Mouse (Mus musculus) hindbrain, postnatal 0 days (tissue): ENCODE results near the gene Nudt16l1. TPM values are rescaled to one million over a fixed set of nuclear protein-coding genes. Genes with fewer than 3 reads are reported as not detected.

Experiments used
- ATAC-seq: fragments of 200-750 bp; cut with Nextera tagmentation; 2 replicates; pipeline ENCODE4 v1.8.0; 2017; ENCODE audit warnings: mild to moderate bottlenecking, moderate TSS enrichment, moderate library complexity
- DNase-seq: peaks from one replicate; pipeline ENCODE4 v3.0.0-alpha.2; 2015; ENCODE audit warnings: low spot score
- H3K27ac ChIP-seq: fragments of 300-500 bp; sonication (generic); 2 replicates; pipeline ENCODE4 v1.5.1; 2014; ENCODE audit warnings: mild to moderate bottlenecking
- H3K27me3 ChIP-seq: fragments of 300-500 bp; sonication (generic); 2 replicates; pipeline ENCODE4 v1.6.1; 2014; ENCODE audit warnings: low read length, mixed read lengths; ENCODE audit not compliant: insufficient read depth
- H3K36me3 ChIP-seq: fragments of 300-500 bp; sonication (generic); 2 replicates; pipeline ENCODE4 v1.6.1; 2014; ENCODE audit warnings: low read length, mixed read lengths; ENCODE audit not compliant: insufficient read depth
- H3K4me1 ChIP-seq: fragments of 300-500 bp; sonication (generic); 2 replicates; pipeline ENCODE4 v1.6.1; 2014; ENCODE audit warnings: antibody characterized with exemption, low read length, mixed read lengths; ENCODE audit not compliant: insufficient read depth
- H3K4me2 ChIP-seq: fragments of 300-500 bp; sonication (generic); 2 replicates; pipeline ENCODE4 v1.6.1; 2014; ENCODE audit warnings: low read depth, mild to moderate bottlenecking, low read length, moderate library complexity, mixed read lengths
- H3K4me3 ChIP-seq: fragments of 300-500 bp; sonication (generic); 2 replicates; pipeline ENCODE4 v1.5.1; 2014; ENCODE audit warnings: low read length
- H3K9ac ChIP-seq: fragments of 300-500 bp; sonication (generic); replicated peaks from 2 replicates; pipeline ENCODE4 v1.6.1; 2014; ENCODE audit warnings: mild to moderate bottlenecking, low read length, moderate library complexity, mixed read lengths
- H3K9me3 ChIP-seq: fragments of 300-500 bp; sonication (generic); 2 replicates; pipeline ENCODE4 v1.6.1; 2016; ENCODE audit warnings: low read length, mixed read lengths
- CTCF ChIP-seq: IDR thresholded peaks from 2 replicates; pipeline ENCODE4 v1.5.1; 2016; ENCODE audit warnings: antibody characterized with exemption, control low read depth, low read depth
- WGBS: fragments of 180-500 bp; shearing (Covaris S2); extraction: QIAGEN DNeasy Blood & Tissue Kit; methylation state at CpG from one replicate; pipeline ENCODE4 v1.1.7; 2014; 5-methylcytosine and 5-hydroxymethylcytosine counted together
- polyA plus RNA-seq: library from polyadenylated mRNA; unstranded; fragments of >200 nt; fragmentation: Nextera tagmentation; extraction: Ambion mirVana; gene quantifications from 2 replicates; pipeline ENCODE4 v1.2.1, GENCODE M21; 2015
- total RNA-seq: library from RNA; depleted of rRNA; stranded (reverse); fragments of >200 nt; gene quantifications from 2 replicates; pipeline ENCODE4 v1.2.3, GENCODE M21; 2014

Gene Nudt16l1
- total and polyA plus RNA-seq, 2 experiments from 2014 or later, result 43.0 to 119 TPM

GRCm38 (mm10) chr16:4969055-4969843 is 30.7 kb downstream of the Nudt16l1 start:
- no peak for ATAC-seq
- DNase-seq, result no peak
- Histone ChIP-seq H3K27ac (no peak overlapping the region), H3K36me3 (no peaks in the 10 kb centered on the region), H3K4me1 (0 out of 2 replicates have a peak, but pooled peaks cover 6% of the 10 kb centered on the region), H3K9me3 (no peaks in the 10 kb centered on the region), H3K9ac (no peak overlapping the region), H3K4me2 (no peak overlapping the region), H3K27me3 (no peaks in the 10 kb centered on the region), H3K4me3 (no peak overlapping the region)
- no peak for TF ChIP-seq CTCF
- 82% methylated on average over 5 of the region's 5 CpGs for WGBS

DNA sequence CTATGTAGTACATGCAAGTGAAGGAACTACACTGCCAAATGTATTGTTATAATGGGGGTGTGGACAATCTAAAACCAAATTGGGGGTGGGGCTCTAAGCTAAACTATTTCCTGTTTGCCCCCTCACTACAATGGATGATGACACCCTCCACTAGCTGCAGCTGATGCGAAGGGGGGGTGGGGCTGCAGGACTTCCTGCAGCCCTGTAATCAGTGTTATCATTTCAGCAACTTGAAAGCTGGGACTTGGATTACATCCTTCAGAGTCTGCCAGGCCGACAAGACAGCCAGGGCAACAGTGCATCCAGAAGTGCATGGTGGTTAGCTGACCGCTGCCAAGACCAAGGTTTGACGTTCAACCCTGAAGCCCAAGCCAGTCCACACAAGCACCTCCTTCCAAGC is 33.1 kb downstream of the Nudt16l1 start:
- Histone ChIP-seq H3K9me3 (no peaks in the 10 kb centered on the region), H3K4me2 (no peak overlapping the region), H3K9ac (no peak overlapping the region), H3K27ac (no peak overlapping the region), H3K27me3 (no peaks in the 10 kb centered on the region), H3K4me1 (no peaks in the 10 kb centered on the region), H3K4me3 (no peak overlapping the region), H3K36me3 (no peaks in the 10 kb centered on the region)
- DNase-seq (no peak), ATAC-seq (no peak)
- no peak for TF ChIP-seq CTCF
- 88% methylated on average over 4 of the region's 4 CpGs for WGBS

GRCm38 (mm10) chr16:4974521-4974920 is 36.0 kb downstream of the Nudt16l1 start:
- H3K9me3 ChIP-seq, result no peaks in the 10 kb centered on the region
- H3K27ac ChIP-seq, result no peak overlapping the region

GRCm38 (mm10) chr16:4976180-4976579 is 37.6 kb downstream of the Nudt16l1 start:
- DNase-seq (no peak), ATAC-seq (no peak)
- no peaks in the 10 kb centered on the region for H3K9me3 ChIP-seq
- H3K4me1 ChIP-seq, result no peaks in the 10 kb centered on the region
- H3K4me2 ChIP-seq, result no peak overlapping the region
- no peaks in the 10 kb centered on the region for H3K27me3 ChIP-seq
- no peak overlapping the region for H3K4me3 ChIP-seq
- no peak for TF ChIP-seq CTCF
- no peaks in the 10 kb centered on the region for H3K36me3 ChIP-seq
- no peak overlapping the region for H3K9ac ChIP-seq
- 54% methylated on average over 2 of the region's 2 CpGs for WGBS
- H3K27ac ChIP-seq, result no peak overlapping the region

More at GRCm38 (mm10) chr16:4974521-4974920, 36.0 kb downstream of the Nudt16l1 start:
- 73% methylated on average over 5 of the region's 5 CpGs for WGBS
- Histone ChIP-seq H3K9ac (no peak overlapping the region), H3K4me2 (no peak overlapping the region), H3K4me1 (no peaks in the 10 kb centered on the region), H3K27me3 (no peaks in the 10 kb centered on the region), H3K4me3 (no peak overlapping the region), H3K36me3 (no peaks in the 10 kb centered on the region)
- DNase-seq, result no peak
- ATAC-seq, result no peak
- TF ChIP-seq CTCF, result no peak

DNA sequence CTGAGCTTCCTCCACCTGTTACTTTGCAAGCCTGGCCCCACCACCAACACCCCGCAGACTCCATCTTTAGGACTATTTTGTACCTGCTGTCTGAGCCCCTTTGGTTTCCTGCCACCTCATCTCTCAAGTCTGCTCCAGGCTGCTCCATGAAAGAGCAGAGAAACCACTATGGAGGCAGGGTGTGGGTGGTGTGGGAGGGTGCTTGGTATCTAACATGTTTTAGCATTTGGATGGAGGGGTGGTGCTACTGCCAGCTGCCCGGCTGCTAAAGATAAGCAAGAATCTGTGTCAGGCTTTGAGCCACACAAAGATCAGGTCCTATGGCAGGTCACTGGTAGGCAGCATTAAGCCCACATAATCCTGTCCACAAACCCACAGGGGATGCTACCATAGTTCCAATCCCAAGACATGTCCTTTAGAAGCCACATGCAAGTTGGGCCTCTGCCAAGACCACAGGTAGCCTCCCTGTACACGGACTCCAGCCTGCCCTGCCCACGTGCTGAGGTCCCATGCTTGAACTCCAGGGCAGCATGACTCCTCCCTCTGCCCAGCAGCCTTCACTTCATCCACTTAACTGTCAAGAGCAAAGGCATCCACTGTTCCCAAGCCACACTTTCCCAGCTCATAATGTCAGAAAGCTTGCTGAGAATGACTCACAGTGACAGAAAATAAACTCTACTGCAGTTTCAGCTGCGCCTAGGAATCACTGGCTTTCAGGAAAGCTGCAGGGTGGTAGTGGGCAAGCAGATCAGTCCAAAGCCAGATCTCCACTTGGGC is 39.9 kb downstream of the Nudt16l1 start:
- Histone ChIP-seq H3K9me3 (no peaks in the 10 kb centered on the region), H3K9ac (no peak overlapping the region), H3K27ac (no peak overlapping the region), H3K4me1 (no peaks in the 10 kb centered on the region), H3K4me3 (no peak overlapping the region), H3K36me3 (no peaks in the 10 kb centered on the region), H3K27me3 (no peaks in the 10 kb centered on the region), H3K4me2 (no peak overlapping the region)
- TF ChIP-seq CTCF, result no peak
- WGBS, result 61% methylated on average over 5 of the region's 5 CpGs
- DNase-seq (no peak), ATAC-seq (no peak)

GRCm38 (mm10) chr16:4979755-4980380 is 41.3 kb downstream of the Nudt16l1 start:
- ATAC-seq (peak; percentile 59; the same call in 1 of the 2 replicates), DNase-seq (peak; percentile 39)
- TF ChIP-seq CTCF, result peak; percentile 67
- H3K9me3 ChIP-seq, result no peaks in the 10 kb centered on the region
- no peak overlapping the region for H3K27ac ChIP-seq
- no peaks in the 10 kb centered on the region for H3K27me3 ChIP-seq
- H3K4me3 ChIP-seq, result no peak overlapping the region
- no peak overlapping the region for H3K9ac ChIP-seq
- no peaks in the 10 kb centered on the region for H3K4me1 ChIP-seq
- H3K4me2 ChIP-seq, result no peak overlapping the region
- no peaks in the 10 kb centered on the region for H3K36me3 ChIP-seq
- WGBS, result 66% methylated on average over 4 of the region's 4 CpGs
